In genomic region chr16:92203599-92203998, GRCm38 (mm10) we compare ENCODE assay signal across 22 mouse cellular contexts.
A peak's percentile ranks its signal among the peaks of the same experiment; 100 is the strongest.
DNase-seq lines count a peak whose midpoint lies in the region; ATAC-seq and TF ChIP-seq lines count a peak whose summit lies in the region.
"Had no signal": no experiment of that assay in that cellular context is flagged by ENCODE, and none has a peak within 500 bp of the region (broad histone marks: within the 10 kb centered on the region; RNA-seq: fewer than 3 reads in every experiment).

No protein-coding gene starts in this region.

- in situ Hi-C loops in CH12.LX (cut with MboI; ENCODE audit: low pct_ligation_motif_present, low pct_unique_long_range_greater_than_20kb, low sequenced_read_pairs) = no loop called here

- peak; percentile 4; the same call in 1 of the 2 replicates for TF ChIP-seq CTCF in gastrocnemius, adult 2 months (IDR thresholded peaks at IDR 0.05)
- peak; percentile 32; the same call in 1 of the 2 replicates for TF ChIP-seq CTCF in kidney, postnatal 0 days (IDR thresholded peaks at IDR 0.05; ENCODE audit: low read depth)
- 0 out of 4 replicates have a peak, but pooled peaks of 1 of the 2 experiments have one; percentile 30 for TF ChIP-seq CTCF in CH12.LX (conservative IDR thresholded peaks at IDR 0.05 in 1 of 2, IDR thresholded peaks at IDR 0.05 in 1 of 2; ENCODE audit: low read depth in 2 of 2, low read length in 2 of 2)

- H3K9me3 ChIP-seq in kidney, postnatal 0 days (replicated peaks; ENCODE audit: low read length) = no peaks in the 10 kb centered on the region
- no peaks in the 10 kb centered on the region for H3K9me3 ChIP-seq in CH12.LX (replicated peaks; ENCODE audit: low read length)
- H3K9me3 ChIP-seq: embryonic facial prominence, embryonic 13.5 days; heart, embryonic 12.5 days; hindbrain, embryonic 15.5 days; neural tube, embryonic 13.5 days had no signal

- no peak overlapping the region for H3K4me3 ChIP-seq in gastrocnemius, adult 2 months
- H3K4me3 ChIP-seq in kidney, postnatal 0 days (replicated peaks; ENCODE audit: low read depth, low read length) = no peak overlapping the region
- H3K4me3 ChIP-seq in CH12.LX (replicated peaks in 1 of 3; ENCODE audit: low read depth in 2 of 3, low read length in 2 of 3, poor library complexity in 1 of 3) = no peak overlapping the region
- H3K4me3 ChIP-seq: embryonic facial prominence, embryonic 13.5 days; heart, embryonic 12.5 days; hindbrain, embryonic 15.5 days; midbrain, embryonic 12.5 days; neural tube, embryonic 13.5 days had no signal

- 83% methylated on average over 8 of the region's 8 CpGs for WGBS in kidney, postnatal 0 days

- dilution Hi-C loops in CH12.LX (cut with MboI; ENCODE audit: extremely low pct_ligation_motif_present, extremely low pct_unique_long_range_greater_than_20kb, low sequenced_read_pairs) = no loop called here

- no peaks in the 10 kb centered on the region for H3K36me3 ChIP-seq in kidney, postnatal 0 days (ENCODE audit: insufficient read depth, low read length)
- no peaks in the 10 kb centered on the region for H3K36me3 ChIP-seq in CH12.LX (replicated peaks in 1 of 2; ENCODE audit: control insufficient read depth in 1 of 2, insufficient read depth in 1 of 2, low read length in 1 of 2)
- H3K36me3 ChIP-seq: embryonic facial prominence, embryonic 13.5 days; heart, embryonic 12.5 days; hindbrain, embryonic 15.5 days; midbrain, embryonic 12.5 days; neural tube, embryonic 13.5 days had no signal

- H3K27me3 ChIP-seq in kidney, postnatal 0 days (ENCODE audit: insufficient read depth, low read length) = no peaks in the 10 kb centered on the region
- H3K27me3 ChIP-seq in CH12.LX (replicated peaks) = peaks cover 2% of the 10 kb centered on the region
- H3K27me3 ChIP-seq: embryonic facial prominence, embryonic 13.5 days; heart, embryonic 12.5 days; hindbrain, embryonic 15.5 days; midbrain, embryonic 12.5 days; neural tube, embryonic 13.5 days had no signal

- no peak for TF ChIP-seq EP300 in CH12.LX (IDR thresholded peaks at IDR 0.05; ENCODE audit: low read length)

- no peak for TF ChIP-seq POLR2A in CH12.LX (IDR thresholded peaks at IDR 0.05; ENCODE audit: low read depth, low read length)

- H3K4me2 ChIP-seq in kidney, postnatal 0 days (ENCODE audit: low read length) = no peak overlapping the region
- no peak overlapping the region for H3K4me2 ChIP-seq in CH12.LX (ENCODE audit: insufficient read depth, low read depth, poor library complexity, severe bottlenecking)
- H3K4me2 ChIP-seq: embryonic facial prominence, embryonic 13.5 days; heart, embryonic 12.5 days; hindbrain, embryonic 15.5 days; midbrain, embryonic 12.5 days; neural tube, embryonic 13.5 days had no signal

- intact Hi-C loops in gastrocnemius, adult 2 months (cut with DNase I) = no loop called here

- no peak for ATAC-seq in kidney, postnatal 0 days (replicated peaks; ENCODE audit: low FRiP score, low read depth)
- ATAC-seq: forebrain, embryonic 14.5 days had no signal

- no peak overlapping the region for H3K27ac ChIP-seq in gastrocnemius, adult 2 months
- H3K27ac ChIP-seq in kidney, postnatal 0 days = no peak overlapping the region
- H3K27ac ChIP-seq in CH12.LX (ENCODE audit: insufficient read depth, low read depth) = no peak overlapping the region
- H3K27ac ChIP-seq: embryonic facial prominence, embryonic 13.5 days; hindbrain, embryonic 15.5 days; midbrain, embryonic 12.5 days; neural tube, embryonic 13.5 days had no signal

- no peaks in the 10 kb centered on the region for H3K79me2 ChIP-seq in CH12.LX (replicated peaks; ENCODE audit: control insufficient read depth, extremely low read depth, insufficient read depth, poor library complexity, severe bottlenecking)

- TF ChIP-seq RAD21 in CH12.LX (IDR thresholded peaks at IDR 0.05; ENCODE audit: low read depth, low read length) = peak; percentile 41

- H3K9ac ChIP-seq in kidney, postnatal 0 days (ENCODE audit: low read depth, low read length) = no peak overlapping the region
- no peak overlapping the region for H3K9ac ChIP-seq in CH12.LX (ENCODE audit: insufficient read depth, low read depth)
- H3K9ac ChIP-seq: embryonic facial prominence, embryonic 13.5 days; heart, embryonic 12.5 days; hindbrain, embryonic 15.5 days; midbrain, embryonic 12.5 days; neural tube, embryonic 13.5 days had no signal

- no peaks in the 10 kb centered on the region for H3K4me1 ChIP-seq in kidney, postnatal 0 days (replicated peaks; ENCODE audit: insufficient read depth, low read length)
- H3K4me1 ChIP-seq in CH12.LX (ENCODE audit: control insufficient read depth in 1 of 2, insufficient read depth in 2 of 2) = no peaks in the 10 kb centered on the region
- H3K4me1 ChIP-seq: embryonic facial prominence, embryonic 13.5 days; heart, embryonic 12.5 days; hindbrain, embryonic 15.5 days had no signal

- no peak for DNase-seq in gastrocnemius, adult 2 months
- no peak for DNase-seq in gastrocnemius, adult 18-20 months (ENCODE audit: low spot score)
- DNase-seq in kidney, postnatal 0 days (ENCODE audit: low spot score) = no peak
- DNase-seq in kidney, postnatal 14 days = no peak
- DNase-seq in CH12.LX (ENCODE audit: extremely low read depth) = no peak
- peak; percentile 48 for DNase-seq in brain, adult 2 months (ENCODE audit: low read depth, low spot score)
- DNase-seq in adrenal gland, postnatal 14 days = no peak
- DNase-seq: adrenal gland, postnatal 10 days; cerebellum, adult 8-10 months; gastrocnemius, postnatal 36 days; kidney, adult 18-20 months; kidney, postnatal 25 days; layer of hippocampus, adult 9-11 months; lung, postnatal 10 days; right cerebral cortex, adult 18-20 months; thymus, postnatal 25 days had no signal

TF ChIP-seq in CH12.LX, 34 proteins besides CTCF, POLR2A, EP300 and RAD21:
- TF ChIP-seq IRF4 (IDR thresholded peaks at IDR 0.05; ENCODE audit: low read depth, low read length) (no peak), USF1 (IDR thresholded peaks at IDR 0.05; ENCODE audit: low read depth, low read length) (no peak), MAFK (IDR thresholded peaks at IDR 0.05; ENCODE audit: insufficient replicate concordance, low read length) (no peak), SIN3A (IDR thresholded peaks at IDR 0.05; ENCODE audit: low read length) (no peak), ELF1 (IDR thresholded peaks at IDR 0.05; ENCODE audit: low read depth, low read length) (no peak), RCOR1 (conservative IDR thresholded peaks at IDR 0.05; ENCODE audit: low read depth, low read length) (no peak), SMC3 (IDR thresholded peaks at IDR 0.05; ENCODE audit: low read depth, low read length) (peak; percentile 41), ETS1 (conservative IDR thresholded peaks at IDR 0.05; ENCODE audit: low read depth, low read length) (no peak)
TF ChIP-seq in CH12.LX: peak in this region for 1.
